Mouse (Mus musculus) adrenal gland, adult (tissue): Measurements from ENCODE around the gene Dus1l.
"Not testable (repeated sequence)": the region's sequence is repeated elsewhere in the genome, so short reads cannot be mapped to it uniquely, and the experiment has no call there.

ENCODE experiments used
- DNase-seq, 2 experiments: peaks; one replicate each; pipeline ENCODE4 v3.0.0; 2022 to 2023; ENCODE audit warnings: low spot score in 1 of 2; ENCODE audit not compliant: inconsistent age in 2 of 2

The Dus1l gene

GRCm38 (mm10) chr11:120819556-120819955, 23.4 kb upstream of the Dus1l start:
- DNase-seq = no peak

DNA sequence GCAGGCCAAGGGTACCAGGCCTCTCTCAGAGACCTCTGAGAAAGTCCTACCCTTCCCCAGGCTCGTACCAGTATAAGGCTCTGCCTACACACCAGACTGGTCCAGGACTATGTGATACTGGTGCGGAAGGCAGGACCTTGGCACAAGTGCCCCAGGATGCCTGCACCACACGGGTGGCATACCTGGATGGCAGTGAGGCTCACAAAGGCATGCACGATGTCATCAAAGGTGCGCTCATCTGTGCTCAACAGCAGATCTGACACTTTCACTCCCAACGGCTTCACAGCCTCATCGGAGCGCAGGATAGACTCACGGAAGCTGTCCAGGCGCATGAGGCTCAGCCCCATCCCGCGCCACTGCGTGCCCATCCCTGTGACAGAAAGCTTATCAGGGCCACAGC, 22.0 kb upstream of the Dus1l start:
- no peak for DNase-seq

GRCm38 (mm10) chr11:120817358-120817757, 21.2 kb upstream of the Dus1l start:
- no peak for DNase-seq

GRCm38 (mm10) chr11:120812068-120812467, 15.9 kb upstream of the Dus1l start:
- DNase-seq = no peak

DNA sequence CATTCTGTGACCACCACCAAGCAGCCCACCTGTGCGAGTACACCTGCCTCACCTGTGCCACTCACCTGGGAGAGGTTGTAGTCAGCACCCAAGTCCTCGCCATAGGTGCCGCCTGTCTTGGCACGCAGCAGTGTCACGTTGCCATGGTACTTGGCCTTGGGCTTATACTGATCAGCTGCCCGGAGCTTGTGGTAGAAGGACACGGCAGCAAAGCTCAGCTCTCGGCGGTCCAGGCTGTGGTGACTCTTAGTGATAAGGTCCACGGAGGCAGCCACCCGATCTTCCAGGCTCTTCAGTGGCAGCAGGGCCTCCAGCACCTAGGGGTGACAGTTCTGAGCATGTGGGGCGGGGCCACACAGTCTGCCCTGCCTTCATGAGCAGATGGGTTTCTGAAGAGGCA, 11.8 kb upstream of the Dus1l start:
- peak; percentile 57 to 74 for DNase-seq

DNA sequence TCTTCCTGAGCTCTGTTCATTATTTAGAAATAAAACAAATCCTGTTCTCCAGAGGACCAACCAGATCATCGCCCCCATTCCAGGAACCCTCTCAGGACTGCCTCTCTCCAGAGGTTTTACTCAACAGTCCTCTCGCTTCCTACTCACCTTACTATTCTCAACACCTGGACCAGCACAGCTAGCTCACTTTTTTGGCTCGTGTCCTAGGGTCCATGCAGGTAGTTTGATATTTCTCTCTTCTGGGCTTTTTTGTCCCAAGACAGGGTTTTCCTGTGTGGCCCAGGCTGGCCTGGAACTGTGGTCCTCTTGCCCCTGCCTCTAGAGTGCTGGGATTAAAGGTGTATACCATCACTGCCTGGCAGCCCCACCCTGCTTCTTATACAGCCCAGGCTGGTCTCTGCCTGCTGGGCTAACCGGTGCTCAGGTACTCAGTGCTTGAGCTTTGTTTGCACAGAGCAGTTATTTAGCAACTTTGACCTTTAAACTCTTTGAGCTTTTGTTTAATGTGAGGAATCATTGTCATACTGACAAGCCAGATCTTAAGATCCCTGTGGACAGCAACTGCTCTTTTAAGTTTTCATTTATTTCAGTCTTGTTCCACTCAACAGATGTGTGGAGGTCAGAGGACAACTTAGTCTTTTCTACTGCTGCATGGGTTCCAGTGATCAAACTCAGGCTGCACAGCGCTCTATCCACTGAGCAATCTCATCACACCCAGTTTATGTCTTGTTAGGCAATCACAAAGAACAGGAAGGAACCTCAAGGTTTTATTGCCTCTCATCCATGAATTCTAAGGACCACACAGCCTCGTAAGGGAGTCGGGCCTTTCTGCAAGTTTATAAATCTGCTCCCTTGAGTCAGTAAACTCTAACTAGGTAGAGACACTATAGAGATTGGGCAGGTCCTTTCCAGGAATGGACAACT, 9.4 kb upstream of the Dus1l start:
- no peak for DNase-seq

DNA sequence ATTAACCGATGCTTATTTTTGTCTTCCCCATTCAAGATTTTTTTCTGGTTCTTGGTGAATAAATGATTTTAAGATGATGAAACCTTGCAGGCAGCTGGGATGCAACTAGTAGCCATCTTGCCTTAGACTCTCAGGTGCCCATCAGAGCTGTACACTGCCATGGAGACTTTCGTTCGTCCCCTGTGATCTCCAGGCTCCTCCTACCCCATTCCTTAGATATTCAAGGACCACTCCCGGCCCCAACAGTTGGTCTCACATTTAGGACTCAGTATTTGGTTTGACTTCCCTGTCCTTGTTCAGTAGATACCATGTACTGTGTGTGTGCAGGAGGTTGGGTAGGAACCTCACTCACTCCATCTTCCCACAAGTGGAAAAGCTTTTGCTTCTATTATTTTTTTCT, 8.6 kb upstream of the Dus1l start:
- no peak for DNase-seq

DNA sequence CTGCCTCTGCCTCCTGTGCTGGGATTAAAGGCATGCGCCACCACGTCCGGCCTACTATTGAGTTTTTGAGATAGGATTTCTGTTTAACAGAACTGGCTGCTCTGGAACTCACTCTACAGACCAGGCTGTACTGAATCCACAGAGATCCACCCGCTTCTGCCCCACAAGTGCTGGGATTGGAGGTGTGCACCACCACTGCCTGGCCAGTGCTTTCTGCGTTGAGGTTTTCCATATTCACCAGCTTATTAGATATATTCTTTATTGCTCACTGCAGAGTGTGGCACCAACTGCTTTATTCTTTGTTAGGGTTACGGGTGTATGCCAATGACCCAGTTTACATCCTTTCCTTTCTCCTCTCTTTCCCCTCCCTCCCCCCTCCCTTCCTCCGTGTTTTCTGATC, 8.1 kb upstream of the Dus1l start:
- DNase-seq = no peak

GRCm38 (mm10) chr11:120800061-120800904, 4.1 kb upstream of the Dus1l start:
- DNase-seq = peak; percentile 92 to 98

GRCm38 (mm10) chr11:120799316-120799890, 3.2 kb upstream of the Dus1l start:
- no peak for DNase-seq

GRCm38 (mm10) chr11:120798244-120798643, 2.0 kb upstream of the Dus1l start:
- DNase-seq = no peak

DNA sequence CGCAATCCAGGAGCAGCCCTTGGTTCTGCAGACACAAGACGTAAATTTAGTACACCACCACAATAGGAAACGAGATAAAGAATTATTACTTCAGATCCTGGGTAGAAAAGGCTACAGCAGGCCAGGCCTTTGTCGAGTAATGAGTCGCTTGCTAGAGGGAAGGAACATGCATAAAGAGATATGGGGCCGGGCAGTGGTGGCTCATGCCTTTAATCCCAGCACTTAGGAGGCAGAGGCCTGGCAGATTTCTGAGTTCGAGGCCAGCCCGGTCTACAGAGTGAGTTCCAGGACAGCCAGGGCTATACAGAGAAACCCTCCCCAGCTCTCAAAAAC, 377 bp upstream of the Dus1l start:
- DNase-seq = no peak

DNA sequence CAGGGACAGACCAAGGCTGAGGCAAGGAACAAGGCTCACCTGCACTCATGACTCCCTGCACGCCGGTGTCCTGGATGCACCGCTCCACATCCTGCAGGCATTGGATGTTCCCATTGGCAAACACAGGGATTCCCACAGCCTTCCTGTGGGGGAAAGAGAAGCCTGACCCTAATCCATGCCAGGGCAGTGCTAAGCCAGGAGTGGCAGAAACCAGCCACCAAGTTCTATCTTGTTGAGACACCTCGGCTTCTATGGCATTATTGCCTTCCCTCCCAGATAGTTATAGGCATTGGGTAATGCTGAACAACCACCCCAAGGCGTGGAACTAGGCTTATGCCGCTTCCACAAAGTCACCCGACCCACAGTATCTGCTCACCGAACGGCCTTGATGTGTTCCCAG, 3.6 kb downstream of the Dus1l start:
- no peak for DNase-seq

- DNase-seq = no peak
These were observed 6.4 kb downstream of the Dus1l start for GRCm38 (mm10) chr11:120789810-120790209.

GRCm38 (mm10) chr11:120789355-120789754, 6.8 kb downstream of the Dus1l start:
- no peak for DNase-seq

- not testable (repeated sequence) for DNase-seq
These were observed 7.7 kb downstream of the Dus1l start for GRCm38 (mm10) chr11:120788460-120788859.

GRCm38 (mm10) chr11:120785145-120785544, 11.1 kb downstream of the Dus1l start:
- no peak for DNase-seq

DNA sequence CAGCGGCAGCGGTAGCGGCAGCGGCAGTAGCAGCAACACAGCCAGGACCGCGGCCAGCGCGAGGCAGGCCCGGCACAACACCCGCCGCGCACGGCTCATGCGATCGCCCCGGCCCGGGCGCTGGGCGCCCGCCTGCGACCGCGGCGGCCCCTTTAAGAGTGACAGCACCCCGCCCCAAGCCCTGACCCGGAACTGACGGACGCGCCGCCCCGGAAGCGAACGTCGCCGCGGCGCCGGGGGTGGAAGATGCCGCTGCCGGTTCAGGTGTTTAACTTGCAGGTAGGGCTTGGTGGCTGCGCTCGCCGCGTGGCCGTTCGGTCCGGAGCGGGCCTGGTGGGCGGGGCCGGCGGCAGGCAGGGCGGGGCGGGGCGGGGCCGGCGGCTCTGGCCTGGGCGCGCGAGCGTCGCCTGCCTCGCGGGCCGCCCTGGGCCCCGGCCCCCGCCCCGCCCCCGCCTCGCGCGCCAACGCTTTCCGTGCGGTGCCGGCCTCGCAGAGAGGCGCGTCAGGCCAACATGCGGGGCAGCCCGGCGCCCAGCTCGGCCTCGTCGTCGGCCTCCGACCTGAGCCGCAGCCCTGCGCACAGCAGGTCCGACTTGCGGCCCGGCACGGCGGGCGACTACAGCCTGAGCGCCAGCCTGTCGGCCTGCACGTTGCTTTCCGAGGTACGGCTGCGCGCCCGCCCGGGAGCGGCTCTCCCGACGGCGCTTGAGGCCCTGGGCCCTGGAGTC, 12.0 kb downstream of the Dus1l start, which contains the start of the genes Rfng and Gps1:
TSS of gene Rfng (minus strand) at position 144 of the 728 bp plus-strand sequence.
TSS of gene Gps1 (plus strand) at position 209 of the 728 bp plus-strand sequence.
- peak; percentile 87 to 95 for DNase-seq

DNA sequence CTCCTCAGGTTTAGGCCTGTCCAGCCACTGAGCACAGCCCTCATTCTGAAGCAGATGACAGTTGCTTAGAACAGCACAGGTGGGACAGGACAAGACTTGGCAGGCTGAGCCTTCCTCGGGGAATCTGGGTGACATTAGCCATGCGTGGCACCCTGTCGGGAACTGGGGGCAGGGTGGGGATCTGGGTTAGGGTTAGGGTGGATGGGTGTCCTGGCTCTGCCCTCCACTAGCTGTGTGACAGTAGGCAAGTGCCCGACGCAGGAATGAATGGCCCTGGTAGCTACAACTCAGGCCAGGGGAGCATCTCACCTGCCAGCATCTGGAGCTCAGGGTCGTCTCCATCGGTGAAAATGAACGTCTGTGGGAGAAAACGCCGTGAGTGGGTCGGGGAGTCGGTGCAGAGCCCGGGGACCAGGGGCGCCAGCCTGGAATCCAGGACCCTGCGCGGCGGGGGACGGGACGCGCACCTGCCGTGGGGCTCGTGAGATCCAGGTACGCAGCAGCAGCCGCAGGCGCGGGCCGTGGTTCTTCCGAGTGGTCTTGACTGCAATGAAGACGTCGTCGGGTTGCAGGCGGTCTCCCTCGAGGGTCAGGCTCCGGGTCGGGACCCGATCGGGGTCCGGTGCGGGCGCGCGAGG, 12.7 kb downstream of the Dus1l start:
- no peak for DNase-seq

DNA sequence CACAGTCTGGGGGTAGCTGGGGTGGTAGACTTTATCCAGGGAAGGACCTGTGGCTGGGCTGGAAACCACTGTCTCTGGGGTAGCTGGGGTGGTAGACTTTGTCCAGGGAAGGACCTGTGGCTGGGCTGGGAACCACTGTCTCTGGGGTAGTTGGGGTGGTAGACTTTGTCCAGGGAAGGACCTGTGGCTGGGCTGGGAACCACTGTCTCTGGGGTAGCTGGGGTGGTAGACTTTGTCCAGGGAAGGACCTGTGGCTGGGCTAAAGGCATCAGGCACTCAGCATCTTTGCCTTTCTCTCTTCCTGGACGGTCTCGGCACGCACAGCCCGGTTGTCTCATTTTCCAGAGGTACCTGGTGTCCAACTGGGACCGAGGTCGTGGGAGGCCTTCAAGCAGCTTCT, 14.8 kb downstream of the Dus1l start:
- DNase-seq = not testable (repeated sequence)
